Mouse (Mus musculus) cerebellum, adult 11 months (tissue): ENCODE measurements around the gene Ces2a.

Experiments
- DNase-seq: peaks from one replicate; pipeline ENCODE4 v3.0.0; 2022

The Ces2a gene

GRCm38 (mm10) chr8:104733753-104734152, at the start of gene Ces2a:
Gene Ces2a, plus strand, starts transcription at chr8:104734003.
- DNase-seq, result no peak

DNA sequence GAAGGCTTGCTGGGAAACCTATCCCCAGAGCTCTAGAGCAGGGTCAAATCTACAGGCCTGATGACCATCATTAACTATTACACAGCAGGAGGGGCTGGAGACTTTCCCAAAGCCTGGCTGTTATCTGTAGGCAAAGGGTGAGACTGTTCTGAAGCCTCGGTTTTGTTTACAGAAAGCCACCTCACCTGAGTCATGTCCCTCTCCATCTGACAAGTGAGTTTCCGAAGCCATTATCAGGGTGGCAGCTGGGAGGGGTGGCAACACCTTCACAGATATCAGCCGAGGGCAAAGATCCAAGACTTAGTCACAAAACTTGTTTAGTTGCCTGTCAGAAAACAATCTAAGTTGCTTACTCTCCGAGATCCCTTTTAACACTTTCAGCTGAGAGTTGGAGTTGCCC, 45.4 kb upstream of the Ces2a start:
- no peak for DNase-seq

DNA sequence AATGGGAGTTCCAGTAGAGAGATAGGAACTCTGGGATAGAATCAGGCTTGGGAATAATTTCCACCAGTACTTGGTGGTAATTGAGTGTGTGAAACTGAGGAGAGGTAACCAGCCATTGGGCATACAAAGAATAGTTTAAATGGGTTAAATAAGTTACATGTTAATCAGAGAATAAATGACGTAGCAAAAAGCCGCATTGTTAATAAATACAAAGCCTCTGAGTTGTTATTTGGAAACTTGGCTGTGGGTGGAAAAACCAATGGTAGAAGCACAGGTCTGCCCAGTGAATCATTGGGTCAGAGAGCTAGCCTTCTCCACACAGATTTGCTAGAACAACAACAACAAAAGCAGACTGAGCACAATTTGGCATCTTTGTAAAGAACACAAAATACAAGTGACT, 35.2 kb upstream of the Ces2a start:
- no peak for DNase-seq

DNA sequence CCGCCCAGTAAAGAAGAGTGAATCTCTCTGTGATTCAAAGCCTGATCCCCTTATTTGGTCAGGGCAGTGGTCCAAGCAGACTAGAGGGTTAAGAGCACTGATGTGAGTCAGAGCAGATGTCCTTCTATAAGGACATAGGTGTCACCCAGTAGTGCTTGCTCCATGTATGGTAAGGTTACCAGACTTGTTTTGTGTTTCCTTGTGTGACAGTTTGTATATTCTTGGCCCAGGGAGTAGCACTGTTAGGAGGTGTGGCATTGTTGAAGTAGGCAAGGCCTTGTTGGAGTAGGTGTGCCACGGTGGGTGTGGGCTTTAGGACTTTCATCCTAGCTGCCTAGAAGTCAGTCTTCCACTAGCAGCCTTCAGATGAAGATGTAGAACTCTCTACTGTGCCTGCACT, 31.9 kb upstream of the Ces2a start:
- DNase-seq, result no peak

- no peak for DNase-seq
Measured at GRCm38 (mm10) chr8:104721166-104721565, 12.6 kb upstream of the Ces2a start.

DNA sequence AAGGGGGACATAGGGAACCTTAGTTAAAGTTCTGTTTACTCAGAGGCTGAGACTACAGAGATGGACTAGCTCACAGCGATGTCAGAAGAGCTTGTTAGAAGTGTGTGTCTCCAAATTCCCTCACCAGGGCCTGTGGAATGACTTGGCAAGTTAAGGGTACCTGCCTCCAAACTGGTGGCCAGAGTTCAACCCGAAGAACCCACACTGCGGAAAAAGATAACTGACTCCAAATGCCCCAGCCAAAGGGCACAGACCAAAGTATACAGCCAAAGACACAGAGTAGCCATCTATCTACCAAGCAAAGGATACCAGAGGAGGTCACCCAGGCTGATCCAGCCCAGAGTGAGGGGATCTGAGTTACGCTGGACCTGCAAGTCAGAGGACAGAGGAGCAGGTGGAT, 2.4 kb upstream of the Ces2a start:
- DNase-seq, result no peak

GRCm38 (mm10) chr8:104731969-104732368, 1.8 kb upstream of the Ces2a start:
- no peak for DNase-seq

DNA sequence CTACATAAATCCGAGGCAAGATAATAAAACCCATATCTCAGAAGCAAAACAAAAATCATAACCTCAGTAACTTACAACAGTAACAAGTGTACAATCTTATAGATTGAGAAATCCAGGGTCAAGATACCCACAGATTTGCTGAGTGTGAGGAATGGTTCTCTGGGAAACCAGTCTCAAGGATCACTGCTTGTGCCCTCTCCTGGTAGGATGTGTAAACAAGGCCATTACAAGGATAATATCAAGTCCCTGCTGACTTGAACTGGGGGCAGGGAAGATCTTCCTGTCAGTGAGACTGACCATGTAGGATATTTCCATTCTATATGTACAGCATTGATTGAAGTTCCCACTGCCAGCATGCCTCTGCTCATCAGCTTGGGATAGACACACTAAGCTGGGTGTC, 8.2 kb downstream of the Ces2a start:
- no peak for DNase-seq

DNA sequence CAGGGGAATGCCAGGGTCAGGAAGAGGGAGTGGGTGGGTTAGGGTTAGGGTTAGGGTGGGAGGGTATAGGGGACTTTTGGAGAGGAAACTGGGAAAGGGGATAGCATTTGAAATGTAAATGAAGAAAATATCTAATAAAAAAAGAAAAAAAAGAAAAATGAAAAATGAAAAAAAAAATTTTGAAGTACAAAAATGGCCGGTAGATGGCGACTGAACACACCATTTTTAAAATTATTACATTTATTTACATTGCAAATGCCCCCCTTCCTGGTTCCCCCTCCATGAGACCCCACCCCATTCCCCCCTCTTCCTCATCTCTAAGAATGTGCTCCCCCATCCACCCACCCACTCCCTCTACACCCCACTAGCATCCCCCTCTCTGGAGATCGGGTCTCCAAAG, 9.6 kb downstream of the Ces2a start:
- no peak for DNase-seq

DNA sequence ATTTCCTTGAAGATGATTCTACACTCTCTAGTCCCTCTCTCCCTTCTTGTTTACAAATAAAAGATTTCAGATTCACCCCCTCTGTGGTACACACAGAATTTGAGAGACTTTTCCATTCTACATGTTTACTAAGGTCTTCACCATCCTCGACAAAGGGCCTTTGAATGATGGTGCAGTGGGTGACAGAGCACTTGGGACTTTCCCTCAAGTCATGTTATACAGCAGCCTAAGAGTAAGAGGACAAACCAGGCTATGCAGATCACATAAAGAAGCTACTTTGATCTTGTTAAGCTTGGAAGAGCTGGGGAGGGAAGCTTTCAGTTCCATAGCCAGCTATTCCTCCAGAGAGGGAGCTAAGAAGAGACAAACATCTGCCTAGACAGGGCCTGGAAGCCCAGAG, 19.0 kb downstream of the Ces2a start:
- no peak for DNase-seq

- DNase-seq, result no peak
Measured at GRCm38 (mm10) chr8:104757621-104758020, 23.8 kb downstream of the Ces2a start.

- no peak for DNase-seq
Measured at GRCm38 (mm10) chr8:104758209-104758608, 24.4 kb downstream of the Ces2a start.

- DNase-seq, result no peak
Measured at GRCm38 (mm10) chr8:104761126-104761525, 27.3 kb downstream of the Ces2a start.

DNA sequence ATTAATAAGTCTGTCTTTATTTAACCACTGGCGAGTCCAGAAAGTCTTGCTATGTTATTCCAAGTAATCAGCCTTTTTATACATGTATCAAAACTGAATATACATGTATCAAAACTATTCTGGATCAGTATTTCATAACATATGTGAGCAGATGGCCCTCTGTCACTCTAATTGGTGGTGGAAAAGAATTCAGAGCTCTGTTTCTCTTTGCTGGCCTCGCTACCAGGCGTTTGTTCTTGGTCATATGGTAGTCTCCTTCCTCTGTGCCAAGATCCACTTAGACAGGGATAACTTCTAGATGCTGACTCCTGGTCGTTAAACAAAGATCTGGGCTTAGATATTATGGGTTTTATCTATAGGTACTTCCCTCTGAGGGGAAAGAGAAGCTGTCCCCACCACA, 32.7 kb downstream of the Ces2a start:
- no peak for DNase-seq

DNA sequence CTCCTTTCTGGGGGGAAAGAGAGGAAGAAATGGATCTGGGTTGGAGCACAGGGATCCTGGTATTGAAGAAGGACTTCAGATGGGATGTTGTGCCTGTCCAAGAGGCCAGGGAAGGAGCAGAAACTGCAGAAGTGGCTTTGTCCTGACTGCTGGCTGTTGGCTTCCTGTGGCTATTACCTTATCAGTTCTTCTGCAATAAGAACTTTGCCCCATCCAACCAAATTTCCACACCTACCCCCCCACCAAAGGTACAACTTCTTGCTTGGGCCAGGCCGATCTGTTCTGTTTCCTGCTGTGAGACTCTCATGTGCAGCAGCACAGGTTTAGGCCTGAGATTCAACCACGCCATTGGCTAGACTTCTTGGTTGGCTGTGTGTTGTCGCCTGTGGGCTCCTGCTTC, 36.6 kb downstream of the Ces2a start:
- no peak for DNase-seq

GRCm38 (mm10) chr8:104787049-104787448, 53.2 kb downstream of the Ces2a start:
- DNase-seq, result no peak

GRCm38 (mm10) chr8:104788929-104789328, 55.1 kb downstream of the Ces2a start:
- DNase-seq, result no peak

DNA sequence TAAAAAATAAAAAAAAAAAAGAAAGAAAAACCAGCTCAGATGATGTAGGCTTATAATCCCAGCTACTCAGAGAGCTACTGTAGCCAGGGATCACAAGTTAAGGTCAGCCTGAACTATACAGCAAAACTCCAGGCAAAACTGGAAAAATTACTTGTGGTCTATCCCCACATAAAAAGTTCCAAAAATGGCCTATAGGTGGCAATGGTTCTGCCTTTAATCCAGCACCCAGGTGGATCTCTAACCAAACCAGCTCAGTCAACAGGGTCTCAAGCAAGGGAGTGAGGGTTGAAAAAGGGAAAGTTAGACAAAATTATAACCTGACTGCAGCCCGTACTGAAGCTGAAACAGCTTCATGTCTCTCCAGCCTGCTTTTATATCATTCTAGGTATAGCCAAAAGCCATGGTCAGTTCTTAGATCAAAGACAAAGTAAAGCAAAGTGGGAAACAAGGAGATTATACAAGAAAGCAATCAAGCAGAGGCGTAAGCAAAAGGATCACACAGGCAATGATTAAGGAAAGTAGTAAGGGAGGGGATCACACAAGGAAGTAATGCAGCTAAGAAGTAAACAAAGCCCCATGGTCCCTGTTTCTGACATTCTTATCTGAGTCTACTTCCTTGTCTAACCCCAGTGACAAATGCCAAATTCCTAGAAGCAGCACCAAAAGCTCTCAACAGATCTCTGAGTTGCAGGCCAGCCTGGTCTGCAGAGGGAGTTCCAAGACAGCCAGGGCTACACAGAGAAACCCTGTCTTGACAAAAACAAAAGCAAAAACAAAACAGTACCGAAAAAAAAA, 56.3 kb downstream of the Ces2a start:
- no peak for DNase-seq
